Mouse (Mus musculus) embryonic facial prominence, embryonic 13.5 days (tissue): ENCODE data around the gene Pced1b. TPM values are rescaled to one million over a fixed set of nuclear protein-coding genes. Genes with fewer than 3 reads are reported as not detected.
"Not testable (repeated sequence)": the region's sequence is repeated elsewhere in the genome, so short reads cannot be mapped to it uniquely, and the experiment has no call there.

Experiments used
- ATAC-seq: fragments of 200-750 bp; cut with Nextera tagmentation; 2 replicates; pipeline ENCODE4 v1.8.0; 2017; ENCODE audit warnings: low read depth; ENCODE audit not compliant: insufficient number of reproducible peaks, insufficient read depth, low FRiP score, low TSS enrichment
- H3K27ac ChIP-seq: fragments of 300-500 bp; sonication (generic); 2 replicates; pipeline ENCODE4 v1.5.1; 2015; ENCODE audit warnings: moderate library complexity, mild to moderate bottlenecking, inconsistent platforms
- H3K27me3 ChIP-seq: fragments of 300-500 bp; sonication (generic); 2 replicates; pipeline ENCODE4 v1.6.1; 2015; ENCODE audit warnings: mild to moderate bottlenecking, inconsistent platforms
- H3K36me3 ChIP-seq: fragments of 300-500 bp; sonication (generic); 2 replicates; pipeline ENCODE4 v1.6.1; 2015; ENCODE audit warnings: mild to moderate bottlenecking, inconsistent platforms
- H3K4me1 ChIP-seq: fragments of 300-500 bp; sonication (generic); 2 replicates; pipeline ENCODE4 v1.6.1; 2015; ENCODE audit warnings: inconsistent platforms
- H3K4me2 ChIP-seq: fragments of 300-500 bp; sonication (generic); 2 replicates; pipeline ENCODE4 v1.6.1; 2015; ENCODE audit warnings: moderate library complexity, mild to moderate bottlenecking, inconsistent platforms
- H3K4me3 ChIP-seq: fragments of 300-500 bp; sonication (generic); 2 replicates; pipeline ENCODE4 v1.5.1; 2015; ENCODE audit warnings: mild to moderate bottlenecking, inconsistent platforms
- H3K9ac ChIP-seq: fragments of 300-500 bp; sonication (generic); 2 replicates; pipeline ENCODE4 v1.6.1; 2015; ENCODE audit warnings: mild to moderate bottlenecking, inconsistent platforms
- H3K9me3 ChIP-seq: fragments of 300-500 bp; sonication (generic); 2 replicates; pipeline ENCODE4 v1.6.1; 2016; ENCODE audit warnings: inconsistent platforms
- WGBS: fragments of 180-500 bp; shearing (Covaris S2); methylation state at CpG from one replicate; pipeline ENCODE4 v1.1.7; 2015; ENCODE audit warnings: mixed read lengths; 5-methylcytosine and 5-hydroxymethylcytosine counted together
- polyA plus RNA-seq: library from polyadenylated mRNA; unstranded; fragments of >200 nt; fragmentation: Nextera tagmentation; extraction: Ambion mirVana; gene quantifications from 2 replicates; pipeline ENCODE4 v1.2.1, GENCODE M21; 2015

Gene Pced1b
- polyA plus RNA-seq: 3.3 and 3.4 TPM in 2 replicates

DNA sequence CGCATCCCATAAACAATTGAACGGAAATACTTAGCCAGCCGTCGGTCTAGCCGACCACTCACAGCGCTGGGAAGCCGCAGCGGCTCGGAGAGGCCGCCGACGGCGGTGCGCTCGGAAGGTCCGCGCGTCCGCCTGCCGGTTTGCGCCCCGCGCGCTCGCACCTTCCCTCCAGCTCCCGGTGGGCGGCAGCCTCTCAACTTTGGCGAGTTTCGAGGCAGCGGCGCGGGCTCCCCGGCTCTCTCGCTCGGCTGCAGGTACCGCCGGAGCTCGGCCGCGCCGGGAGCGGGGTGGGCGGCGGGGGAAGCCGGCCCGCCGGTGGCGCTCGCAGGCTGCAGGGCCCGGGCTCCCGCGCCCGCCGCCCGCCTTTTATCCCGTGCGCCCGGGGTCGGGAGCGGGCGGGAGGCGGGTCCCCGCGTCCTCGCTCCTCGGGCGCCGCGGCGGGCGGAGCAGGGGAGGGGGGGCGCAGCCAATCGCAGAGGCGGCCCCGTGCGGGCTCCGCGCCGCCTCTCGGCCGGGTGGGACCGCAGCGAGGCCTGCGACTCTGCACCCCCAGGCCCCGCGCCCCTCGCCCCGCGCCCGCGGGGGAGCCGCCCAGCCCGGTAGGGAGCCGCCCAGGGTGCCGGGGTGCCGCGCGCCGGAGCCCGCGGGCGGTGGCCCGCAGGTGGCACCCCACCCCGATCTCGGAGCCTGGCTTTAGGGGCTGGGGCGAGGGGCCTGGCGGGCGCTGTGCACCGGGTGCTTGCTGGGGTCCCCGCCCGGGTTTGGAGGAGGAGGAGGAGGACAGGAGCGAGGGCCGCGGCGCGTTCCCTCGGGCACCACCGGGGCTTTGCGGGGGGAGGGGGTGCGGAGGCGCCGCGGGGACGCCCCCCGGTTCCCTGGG, at the start of gene Pced1b, which contains the start of gene Amigo2:
Gene Pced1b (plus strand): TSS at position 197 of the 880 bp plus-strand sequence.
Gene Amigo2 (minus strand): TSS at position 377 of the 880 bp plus-strand sequence.
- WGBS: under 1% methylated on average over 120 of the region's 125 CpGs
- H3K27me3 ChIP-seq: peaks cover 19% of the 10 kb centered on the region
- H3K4me3 ChIP-seq: peak within 1 kb of the TSS; percentile 74
- peaks cover 15% of the 10 kb centered on the region for H3K4me1 ChIP-seq
- peak within 1 kb of the TSS; percentile 88 for H3K9ac ChIP-seq
- H3K9me3 ChIP-seq: no peaks in the 10 kb centered on the region
- H3K27ac ChIP-seq: peak within 1 kb of the TSS; percentile 79
- H3K4me2 ChIP-seq: peak within 1 kb of the TSS; percentile 85
- H3K36me3 ChIP-seq: no peaks in the 10 kb centered on the region
- ATAC-seq: peak; percentile 67; the same call in 1 of the 2 replicates

DNA sequence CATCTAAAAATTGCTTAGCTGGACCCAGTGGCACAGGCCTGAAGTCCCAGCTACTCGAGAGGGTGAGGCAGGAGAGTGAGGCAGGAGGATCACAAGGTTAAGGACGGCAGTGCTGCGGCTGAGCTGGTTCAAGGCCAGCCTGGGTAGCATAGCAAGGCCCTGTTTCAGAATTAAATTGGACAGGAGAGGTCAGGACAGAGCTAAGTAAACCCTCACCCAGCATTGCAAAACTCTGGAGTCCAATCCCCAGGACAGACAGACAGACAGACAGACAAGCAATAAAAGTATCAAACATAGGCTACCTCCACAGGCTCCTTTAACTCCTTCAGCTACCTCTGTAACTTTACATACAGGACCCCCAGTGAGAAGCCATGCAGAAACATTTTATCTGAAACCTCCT, 42.0 kb upstream of the Pced1b start:
- Histone ChIP-seq H3K4me1 (no peaks in the 10 kb centered on the region), H3K4me2 (no peak overlapping the region), H3K27ac (no peak overlapping the region), H3K9me3 (no peaks in the 10 kb centered on the region), H3K27me3 (no peaks in the 10 kb centered on the region), H3K4me3 (no peak overlapping the region), H3K9ac (no peak overlapping the region), H3K36me3 (no peaks in the 10 kb centered on the region)
- 79% methylated on average over 3 of the region's 3 CpGs for WGBS
- no peak for ATAC-seq

DNA sequence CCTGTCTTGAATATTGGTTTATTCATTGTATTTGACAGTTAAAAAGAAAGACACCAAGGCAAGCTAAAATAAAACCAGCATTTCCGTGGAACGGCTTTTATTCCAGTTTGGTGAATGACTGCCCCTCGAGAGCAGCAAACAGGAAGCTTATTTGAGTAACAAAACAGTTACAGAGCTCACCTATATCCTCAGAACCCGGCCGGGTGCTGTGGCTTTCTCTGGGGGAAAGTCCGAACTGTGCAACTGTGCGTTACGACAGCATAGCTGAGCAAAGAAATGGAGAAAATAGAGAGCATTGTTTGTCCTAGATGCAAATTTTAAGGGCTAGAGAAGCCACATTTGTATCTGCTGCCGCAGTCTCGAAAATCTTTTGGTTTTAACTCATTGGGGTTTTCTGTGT, 41.1 kb upstream of the Pced1b start:
- H3K9ac ChIP-seq: no peak overlapping the region
- no peak overlapping the region for H3K27ac ChIP-seq
- no peaks in the 10 kb centered on the region for H3K27me3 ChIP-seq
- no peaks in the 10 kb centered on the region for H3K4me1 ChIP-seq
- H3K4me3 ChIP-seq: no peak overlapping the region
- no peak for ATAC-seq
- H3K36me3 ChIP-seq: no peaks in the 10 kb centered on the region
- no peaks in the 10 kb centered on the region for H3K9me3 ChIP-seq
- WGBS: 78% methylated on average over 10 of the region's 10 CpGs
- H3K4me2 ChIP-seq: no peak overlapping the region

DNA sequence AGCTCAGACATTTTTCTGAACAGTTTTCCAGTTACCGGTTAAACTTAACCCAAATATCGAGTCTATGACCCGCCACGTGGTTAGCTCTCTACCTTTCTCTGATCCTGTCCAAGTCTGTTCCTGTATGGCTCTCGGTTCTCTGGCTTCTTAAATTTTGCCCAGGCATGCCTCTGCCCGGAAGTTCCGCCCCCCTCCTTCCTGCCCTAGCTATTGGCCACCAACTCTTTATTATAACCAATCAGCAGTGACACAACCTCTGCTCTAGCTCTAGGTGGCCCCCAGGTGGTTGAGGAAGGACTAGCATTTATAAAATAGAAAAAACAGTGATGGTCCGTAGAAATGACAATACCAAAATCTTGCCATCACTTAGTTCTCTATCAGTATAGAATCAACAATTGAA, 40.4 kb upstream of the Pced1b start:
- no peak overlapping the region for H3K4me3 ChIP-seq
- H3K36me3 ChIP-seq: no peaks in the 10 kb centered on the region
- no peak overlapping the region for H3K4me2 ChIP-seq
- no peak overlapping the region for H3K9ac ChIP-seq
- H3K4me1 ChIP-seq: no peaks in the 10 kb centered on the region
- H3K27ac ChIP-seq: no peak overlapping the region
- WGBS: 94% methylated on average over 8 of the region's 8 CpGs
- no peaks in the 10 kb centered on the region for H3K27me3 ChIP-seq
- ATAC-seq: no peak
- H3K9me3 ChIP-seq: no peaks in the 10 kb centered on the region

DNA sequence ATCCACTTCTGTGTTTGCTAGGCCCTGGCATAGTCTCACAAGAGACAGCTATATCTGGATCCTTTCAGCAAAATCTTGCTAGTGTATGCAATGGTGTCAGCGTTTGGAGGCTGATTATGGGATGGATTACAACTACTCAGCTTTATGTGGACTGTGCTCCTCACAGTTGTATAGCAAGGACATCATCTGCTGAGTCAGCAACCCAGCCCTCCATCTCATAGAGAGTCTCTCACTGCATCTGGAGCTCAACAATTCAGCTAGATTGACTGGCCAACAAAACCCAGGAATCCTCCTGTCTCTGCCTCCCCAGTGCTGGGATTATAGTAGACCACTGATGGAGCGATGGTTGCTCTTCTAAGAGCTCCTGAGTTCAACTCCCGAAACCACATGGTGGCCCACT, 37.2 kb upstream of the Pced1b start:
- not testable (repeated sequence) for H3K4me1 ChIP-seq
- 85% methylated on average over 3 of the region's 3 CpGs for WGBS

DNA sequence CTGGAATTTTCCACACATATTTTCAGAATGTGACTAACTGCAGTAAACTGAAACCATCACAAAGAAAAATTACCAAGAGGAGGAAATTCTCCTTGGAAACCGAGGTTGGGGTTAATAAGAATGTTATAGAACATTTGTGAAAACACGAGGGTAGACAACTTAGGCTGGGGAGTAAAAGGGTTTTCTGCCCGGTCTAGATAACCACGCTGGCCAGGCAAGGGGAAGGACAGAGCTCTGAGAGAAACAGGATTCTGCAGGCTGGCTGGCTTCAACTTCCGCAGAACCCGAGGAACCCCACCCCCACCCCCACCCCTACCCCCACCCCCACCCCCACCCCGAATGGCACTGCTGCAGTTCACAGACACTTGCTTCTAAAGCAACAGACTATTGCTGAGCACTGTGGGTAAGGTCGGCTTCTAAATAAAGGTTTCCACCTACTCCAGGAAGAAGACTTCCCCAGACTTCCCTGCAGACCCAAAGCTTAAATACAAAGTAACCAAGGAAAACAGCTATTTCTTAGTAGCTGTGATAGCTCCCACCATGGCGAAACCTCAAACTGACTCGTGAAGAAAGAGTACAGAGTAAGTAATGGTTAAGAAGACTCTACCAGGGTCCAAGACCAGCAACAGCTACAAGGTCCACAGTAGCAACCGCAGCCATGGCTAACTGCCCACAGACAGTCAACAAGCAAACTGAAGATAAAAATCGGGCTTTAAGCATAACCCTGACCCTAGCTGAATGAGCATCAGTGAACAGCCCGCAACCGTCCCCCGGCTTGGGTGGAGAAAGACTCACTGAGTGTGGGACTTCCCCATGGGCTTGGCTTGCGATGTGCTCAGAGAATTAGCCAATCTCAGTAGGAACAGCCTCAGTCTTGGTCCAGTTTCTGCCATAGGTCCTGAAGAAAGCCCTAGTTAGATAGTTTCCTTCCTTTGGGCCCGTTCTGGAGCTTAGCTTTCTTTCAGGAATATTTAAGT, 34.1 kb upstream of the Pced1b start:
- H3K27ac ChIP-seq: no peak overlapping the region
- H3K4me3 ChIP-seq: no peak overlapping the region
- WGBS: 79% methylated on average over 17 of the region's 17 CpGs
- H3K27me3 ChIP-seq: no peaks in the 10 kb centered on the region
- H3K4me1 ChIP-seq: no peaks in the 10 kb centered on the region
- H3K9ac ChIP-seq: no peak overlapping the region
- no peak for ATAC-seq
- H3K4me2 ChIP-seq: no peak overlapping the region
- no peaks in the 10 kb centered on the region for H3K9me3 ChIP-seq
- no peaks in the 10 kb centered on the region for H3K36me3 ChIP-seq

More for the DNA sequence above, 37.2 kb upstream of the Pced1b start:
- ATAC-seq, H3K4me3 ChIP-seq, H3K4me2 ChIP-seq, H3K9me3 ChIP-seq, H3K9ac ChIP-seq, H3K27ac ChIP-seq, H3K36me3 ChIP-seq, H3K27me3 ChIP-seq: not testable (repeated sequence)

DNA sequence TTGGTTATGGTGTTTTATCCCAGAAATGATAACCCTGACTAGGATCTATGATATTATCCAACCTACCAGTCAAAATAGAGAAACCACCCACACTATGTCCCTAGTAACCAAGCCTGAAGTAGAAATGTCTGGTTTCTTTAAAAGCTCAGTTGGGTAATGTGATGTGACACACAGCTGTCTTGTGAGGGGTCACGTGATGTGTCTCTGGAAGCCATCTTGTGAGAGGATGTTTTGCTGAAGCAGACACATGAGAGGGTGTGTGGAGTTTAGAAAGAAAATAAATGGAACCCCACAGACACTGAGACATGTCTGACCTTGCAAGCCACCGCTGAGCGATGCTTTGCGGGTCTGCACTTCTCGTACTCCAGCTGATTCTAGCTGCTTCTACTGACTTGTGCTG, 30.1 kb upstream of the Pced1b start:
- no peak overlapping the region for H3K4me2 ChIP-seq

DNA sequence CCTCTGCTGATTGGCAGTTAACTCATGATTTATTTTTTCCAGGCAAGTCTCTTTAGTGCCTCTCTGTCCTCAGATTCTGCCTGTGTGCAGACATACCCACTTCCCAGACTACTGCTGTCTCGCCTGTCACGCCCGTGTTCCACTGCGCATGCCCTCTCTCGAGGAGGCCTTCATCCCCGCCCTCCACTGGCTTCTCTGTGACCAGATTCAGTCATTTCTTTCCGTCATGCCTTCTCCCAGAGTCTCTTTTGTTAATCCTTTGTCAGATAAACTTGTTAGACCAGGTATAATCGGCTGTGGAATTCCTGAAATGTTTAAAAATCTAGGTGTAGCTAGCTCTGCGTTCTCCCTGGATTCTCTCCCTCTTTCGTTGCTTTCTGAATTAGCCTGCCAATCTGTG, 23.5 kb upstream of the Pced1b start:
- no peak overlapping the region for H3K4me3 ChIP-seq
- H3K4me1 ChIP-seq: no peaks in the 10 kb centered on the region
- peaks cover 3% of the 10 kb centered on the region; the same call in 1 of the 2 replicates for H3K9me3 ChIP-seq
- no peak overlapping the region for H3K4me2 ChIP-seq
- H3K36me3 ChIP-seq: no peaks in the 10 kb centered on the region
- no peak for ATAC-seq
- H3K27ac ChIP-seq: peak overlapping the region; percentile 4; the same call in 1 of the 2 replicates
- H3K27me3 ChIP-seq: no peaks in the 10 kb centered on the region
- no peak overlapping the region for H3K9ac ChIP-seq
- WGBS: 76% methylated on average over 10 of the region's 10 CpGs

More for the DNA sequence above, 30.1 kb upstream of the Pced1b start:
- Histone ChIP-seq H3K27me3 (no peaks in the 10 kb centered on the region), H3K36me3 (no peaks in the 10 kb centered on the region), H3K9ac (no peak overlapping the region), H3K27ac (no peak overlapping the region), H3K4me3 (no peak overlapping the region), H3K4me1 (no peaks in the 10 kb centered on the region), H3K9me3 (no peaks in the 10 kb centered on the region)
- 91% methylated on average over 5 of the region's 5 CpGs for WGBS
- no peak for ATAC-seq

DNA sequence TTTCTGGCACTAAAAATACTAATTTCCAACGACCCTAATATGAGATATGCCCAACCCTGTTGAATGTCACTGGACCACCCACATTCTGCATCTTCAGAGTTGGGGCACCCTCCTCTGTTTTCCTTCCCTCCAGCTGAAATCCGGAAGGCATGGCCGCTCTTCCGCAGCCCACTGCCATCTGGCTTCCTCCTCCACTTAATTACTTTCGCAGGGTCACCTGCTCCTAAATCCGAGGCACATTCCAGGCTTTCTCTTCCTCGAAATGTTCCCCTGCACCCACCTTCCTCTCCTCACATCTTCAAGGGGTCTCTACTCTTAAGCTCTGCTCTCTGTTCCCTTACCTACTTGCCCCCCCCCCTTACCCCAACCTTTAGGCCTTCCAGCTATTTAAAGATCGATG, 22.9 kb upstream of the Pced1b start:
- WGBS: 62% methylated on average over 8 of the region's 8 CpGs
- H3K4me3 ChIP-seq: no peak overlapping the region
- ATAC-seq: no peak

DNA sequence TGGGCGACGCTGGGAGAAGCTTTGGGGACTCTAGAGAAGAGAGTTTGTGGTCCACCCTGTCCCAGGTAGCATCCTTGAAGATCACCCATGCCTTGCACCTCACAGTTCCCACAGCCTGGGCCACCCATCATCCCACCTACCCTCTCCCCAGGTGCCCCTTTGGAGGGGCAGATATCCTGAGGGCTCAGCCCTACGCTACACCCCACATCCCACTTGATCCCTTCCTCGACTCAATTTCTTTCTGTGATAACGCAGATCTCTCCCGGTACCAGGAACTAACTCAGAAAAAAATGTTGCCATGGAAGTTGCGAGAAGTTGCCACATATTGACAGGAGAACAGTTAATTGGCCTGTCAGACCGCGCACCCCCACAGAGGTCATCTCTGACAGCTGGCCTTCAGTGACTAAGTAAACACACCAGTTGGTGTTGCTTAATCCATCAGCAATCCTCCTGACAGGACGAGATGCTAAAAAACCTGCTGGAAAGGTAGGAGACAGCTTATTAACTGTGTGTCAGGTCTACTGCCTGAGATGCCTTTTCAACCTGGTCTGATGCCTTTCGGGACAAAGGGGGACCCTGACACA, 17.3 kb upstream of the Pced1b start:
- Histone ChIP-seq H3K4me2 (no peak overlapping the region), H3K4me1 (no peaks in the 10 kb centered on the region), H3K9me3 (peaks cover 6% of the 10 kb centered on the region; the same call in 1 of the 2 replicates), H3K4me3 (no peak overlapping the region), H3K27me3 (no peaks in the 10 kb centered on the region), H3K36me3 (no peaks in the 10 kb centered on the region), H3K27ac (no peak overlapping the region), H3K9ac (no peak overlapping the region)
- no peak for ATAC-seq
- WGBS: 84% methylated on average over 11 of the region's 11 CpGs

More for the DNA sequence above, 22.9 kb upstream of the Pced1b start:
- Histone ChIP-seq H3K4me2 (no peak overlapping the region), H3K36me3 (no peaks in the 10 kb centered on the region), H3K27me3 (no peaks in the 10 kb centered on the region), H3K9me3 (peaks cover 3% of the 10 kb centered on the region; the same call in 1 of the 2 replicates), H3K9ac (no peak overlapping the region), H3K4me1 (no peaks in the 10 kb centered on the region), H3K27ac (0 out of 2 replicates have a peak overlapping the region, but pooled peaks have one; percentile 4)

DNA sequence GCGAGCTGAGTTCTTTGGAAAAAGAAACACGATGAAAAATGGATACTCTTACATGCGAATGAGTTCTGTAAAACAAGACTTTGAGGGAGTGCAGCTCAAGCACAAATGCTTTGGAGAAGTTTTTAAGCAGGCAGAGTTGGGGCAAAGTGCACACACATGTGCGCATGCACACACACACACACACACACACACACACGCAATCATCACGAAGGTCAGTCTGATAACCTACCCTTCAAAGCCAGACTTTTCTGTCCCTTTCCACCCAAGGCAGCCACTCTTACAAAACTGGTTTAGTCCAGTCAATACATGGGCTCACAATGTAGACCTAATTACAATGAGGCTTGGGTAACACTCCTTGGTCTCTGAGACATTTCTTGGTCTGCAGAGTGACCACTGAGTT, 12.8 kb upstream of the Pced1b start:
- H3K4me3 ChIP-seq: no peak overlapping the region

More for the DNA sequence above, 12.8 kb upstream of the Pced1b start:
- no peaks in the 10 kb centered on the region for H3K36me3 ChIP-seq
- H3K4me1 ChIP-seq: no peaks in the 10 kb centered on the region
- H3K4me2 ChIP-seq: no peak overlapping the region
- no peak for ATAC-seq
- H3K9ac ChIP-seq: no peak overlapping the region
- no peak overlapping the region for H3K27ac ChIP-seq
- 81% methylated on average over 6 of the region's 6 CpGs for WGBS
- peaks cover 6% of the 10 kb centered on the region; the same call in 1 of the 2 replicates for H3K9me3 ChIP-seq
- H3K27me3 ChIP-seq: no peaks in the 10 kb centered on the region
